Mouse (Mus musculus) forebrain, embryonic 11.5 days (tissue): ENCODE results near the gene Dmbt1. TPM values are rescaled to one million over a fixed set of nuclear protein-coding genes. Genes with fewer than 3 reads are reported as not detected.

Experiments
- ATAC-seq: fragments of 200-750 bp; cut with Nextera tagmentation; replicated peaks from 2 replicates; pipeline ENCODE4 v1.8.0; 2017; ENCODE audit warnings: moderate TSS enrichment; ENCODE audit not compliant: low FRiP score
- DNase-seq: peaks from one replicate; pipeline ENCODE4 v3.0.0-alpha.2; 2017; ENCODE audit warnings: low spot score
- H3K27ac ChIP-seq: fragments of 300-500 bp; sonication (generic); 2 replicates; pipeline ENCODE4 v1.5.1; 2014; ENCODE audit warnings: low read depth, low read length
- H3K27me3 ChIP-seq: fragments of 300-500 bp; sonication (generic); 2 replicates; pipeline ENCODE4 v1.6.1; 2014; ENCODE audit warnings: mild to moderate bottlenecking, low read length, mixed read lengths; ENCODE audit not compliant: control insufficient read depth, insufficient read depth
- H3K36me3 ChIP-seq: fragments of 300-500 bp; sonication (generic); 2 replicates; pipeline ENCODE4 v1.6.1; 2014; ENCODE audit warnings: mild to moderate bottlenecking, low read length, moderate library complexity, mixed read lengths; ENCODE audit not compliant: control insufficient read depth, insufficient read depth
- H3K4me1 ChIP-seq: fragments of 300-500 bp; sonication (generic); replicated peaks from 2 replicates; pipeline ENCODE4 v1.6.1; 2014; ENCODE audit warnings: low read length, mixed read lengths; ENCODE audit not compliant: control insufficient read depth, insufficient read depth
- H3K4me2 ChIP-seq: fragments of 300-500 bp; sonication (generic); 2 replicates; pipeline ENCODE4 v1.6.1; 2014; ENCODE audit warnings: low read depth, mild to moderate bottlenecking, low read length, moderate library complexity, mixed read lengths; ENCODE audit not compliant: severe bottlenecking
- H3K4me3 ChIP-seq: fragments of 300-500 bp; sonication (generic); 2 replicates; pipeline ENCODE4 v1.5.1; 2014; ENCODE audit warnings: low read depth, low read length
- H3K9ac ChIP-seq: fragments of 300-500 bp; sonication (generic); 2 replicates; pipeline ENCODE4 v1.6.1; 2014; ENCODE audit warnings: low read length
- H3K9me3 ChIP-seq: fragments of 300-500 bp; sonication (generic); 2 replicates; pipeline ENCODE4 v1.6.1; 2016; ENCODE audit warnings: low read length, mixed read lengths; ENCODE audit not compliant: control insufficient read depth
- WGBS: fragments of 180-500 bp; shearing (Covaris S2); extraction: QIAGEN DNeasy Blood & Tissue Kit; methylation state at CpG from one replicate; pipeline ENCODE4 v1.1.7; 2014; 5-methylcytosine and 5-hydroxymethylcytosine counted together
- polyA plus RNA-seq: library from polyadenylated mRNA; unstranded; fragments of >200 nt; fragmentation: Nextera tagmentation; extraction: Ambion mirVana; gene quantifications from 2 replicates; pipeline ENCODE4 v1.2.1, GENCODE M21; 2014

Dmbt1 gene
- polyA plus RNA-seq, 1 experiment from 2014 or later, result not detected

DNA sequence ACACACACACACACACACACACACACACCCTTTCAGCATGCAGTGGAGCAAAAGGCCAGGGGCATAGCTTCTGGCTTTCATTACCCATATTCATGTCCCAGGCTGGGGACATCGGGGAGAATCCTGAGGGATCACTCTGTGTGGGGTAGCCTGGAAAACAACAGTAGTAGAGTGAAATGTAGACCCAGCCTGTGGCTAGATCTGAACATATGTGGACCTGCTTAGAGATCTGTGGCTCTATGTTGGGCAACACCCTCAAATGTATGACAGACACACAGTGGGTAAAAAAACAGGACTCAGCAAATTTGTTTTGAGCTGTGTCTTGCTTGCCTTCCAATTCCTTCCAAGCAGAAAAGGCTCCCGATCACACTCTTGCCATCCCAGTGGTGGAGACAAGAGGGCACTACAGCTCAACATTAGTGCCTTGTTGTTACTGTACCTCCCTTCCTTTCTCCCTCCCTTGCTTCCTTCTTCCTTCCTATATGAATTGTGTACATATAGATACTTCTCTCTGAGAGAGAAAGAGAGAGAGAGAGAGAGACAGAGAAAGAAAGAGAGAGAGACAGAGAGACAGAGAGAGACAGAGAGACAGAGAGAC is 90.5 kb downstream of the Dmbt1 start:
- Histone ChIP-seq H3K36me3 (no peaks in the 10 kb centered on the region), H3K9me3 (no peaks in the 10 kb centered on the region), H3K27me3 (no peaks in the 10 kb centered on the region), H3K4me2 (no peak overlapping the region), H3K27ac (no peak overlapping the region), H3K9ac (no peak overlapping the region), H3K4me1 (no peaks in the 10 kb centered on the region), H3K4me3 (no peak overlapping the region)
- DNase-seq (no peak), ATAC-seq (no peak)
- WGBS, result 95% methylated on average over 2 of the region's 2 CpGs

- 80% methylated on average over 12 of the region's 12 CpGs for WGBS
- no peak overlapping the region for H3K4me2 ChIP-seq
- ATAC-seq, result no peak
- H3K9ac ChIP-seq, result no peak overlapping the region
- H3K9me3 ChIP-seq, result no peaks in the 10 kb centered on the region
- no peaks in the 10 kb centered on the region for H3K4me1 ChIP-seq
- no peaks in the 10 kb centered on the region for H3K36me3 ChIP-seq
- H3K27ac ChIP-seq, result no peak overlapping the region
- no peak for DNase-seq
- no peak overlapping the region for H3K4me3 ChIP-seq
- no peaks in the 10 kb centered on the region for H3K27me3 ChIP-seq
Measured at GRCm38 (mm10) chr7:131130021-131130420, 98.2 kb downstream of the Dmbt1 start.

DNA sequence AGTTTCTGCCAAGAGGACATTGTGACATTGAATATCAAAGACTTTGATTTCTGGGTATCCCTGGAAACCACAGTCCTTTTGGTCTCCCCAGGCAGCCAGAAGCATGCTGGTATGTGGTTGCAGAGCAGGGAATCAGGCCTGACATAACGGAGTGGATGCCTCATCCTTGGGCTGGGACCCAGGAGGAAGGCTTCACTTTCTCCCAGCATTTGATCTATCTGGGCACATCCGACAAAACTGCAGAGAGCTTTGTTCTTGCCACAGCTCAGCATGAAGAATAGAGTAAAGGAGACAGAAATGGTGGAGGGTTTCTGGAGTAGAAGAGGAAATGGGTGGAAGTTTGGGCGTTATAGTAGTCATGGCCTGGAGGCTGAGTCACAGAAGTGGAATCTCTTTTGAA is 101.3 kb downstream of the Dmbt1 start:
- Histone ChIP-seq H3K36me3 (no peaks in the 10 kb centered on the region), H3K4me1 (no peaks in the 10 kb centered on the region), H3K4me3 (no peak overlapping the region), H3K4me2 (no peak overlapping the region), H3K27me3 (no peaks in the 10 kb centered on the region), H3K9me3 (no peaks in the 10 kb centered on the region), H3K27ac (no peak overlapping the region), H3K9ac (no peak overlapping the region)
- 74% methylated on average over 3 of the region's 3 CpGs for WGBS
- DNase-seq, result no peak
- no peak for ATAC-seq

DNA sequence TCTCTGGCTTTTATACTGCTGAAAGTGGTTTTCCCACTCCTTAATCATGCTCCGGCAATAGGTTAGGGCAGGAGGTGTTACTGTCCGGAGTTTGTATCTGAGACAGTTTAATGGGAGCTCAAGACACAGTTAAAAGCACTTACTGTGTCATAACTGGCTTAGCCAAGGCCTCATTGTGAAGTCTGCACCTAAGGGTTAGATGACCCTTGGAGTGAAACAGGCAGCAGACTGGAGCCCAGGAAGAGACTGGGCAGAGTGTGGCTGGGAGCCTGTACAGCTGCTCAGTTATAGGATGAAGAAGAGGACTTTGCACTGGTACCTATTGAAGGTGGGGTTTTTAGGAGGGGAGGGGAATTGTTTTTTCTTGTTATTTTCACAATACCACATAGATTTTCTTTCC is 114.4 kb downstream of the Dmbt1 start, which contains the start of gene 4933402N03Rik:
Gene 4933402N03Rik, minus strand, starts transcription at position 101 of the 400 bp plus-strand sequence.
- ATAC-seq, result no peak
- DNase-seq, result no peak
- no peak within 1 kb of the TSS for H3K27ac ChIP-seq
- H3K4me3 ChIP-seq, result no peak within 1 kb of the TSS
- no peak within 1 kb of the TSS for H3K4me2 ChIP-seq
- no peaks in the 10 kb centered on the region for H3K27me3 ChIP-seq
- WGBS, result 92% methylated on average over 2 of the region's 2 CpGs
- no peaks in the 10 kb centered on the region for H3K4me1 ChIP-seq
- no peaks in the 10 kb centered on the region for H3K36me3 ChIP-seq
- H3K9ac ChIP-seq, result no peak within 1 kb of the TSS
- no peaks in the 10 kb centered on the region for H3K9me3 ChIP-seq

GRCm38 (mm10) chr7:131150179-131150578 is 118.3 kb downstream of the Dmbt1 start:
- no peak overlapping the region for H3K4me2 ChIP-seq
- H3K9ac ChIP-seq, result no peak overlapping the region
- no peaks in the 10 kb centered on the region for H3K9me3 ChIP-seq
- H3K4me1 ChIP-seq, result no peaks in the 10 kb centered on the region
- H3K36me3 ChIP-seq, result no peaks in the 10 kb centered on the region
- DNase-seq, result no peak
- ATAC-seq, result no peak
- WGBS, result 87% methylated on average over 3 of the region's 3 CpGs
- H3K4me3 ChIP-seq, result no peak overlapping the region
- no peaks in the 10 kb centered on the region for H3K27me3 ChIP-seq
- no peak overlapping the region for H3K27ac ChIP-seq

GRCm38 (mm10) chr7:131153044-131153443 is 121.2 kb downstream of the Dmbt1 start:
- H3K9ac ChIP-seq, result no peak overlapping the region
- no peaks in the 10 kb centered on the region for H3K27me3 ChIP-seq
- no peak overlapping the region for H3K27ac ChIP-seq
- DNase-seq, result no peak
- H3K9me3 ChIP-seq, result no peaks in the 10 kb centered on the region
- no peak overlapping the region for H3K4me2 ChIP-seq
- no peak overlapping the region for H3K4me3 ChIP-seq
- ATAC-seq, result no peak
- H3K4me1 ChIP-seq, result no peaks in the 10 kb centered on the region
- 85% methylated on average over 5 of the region's 5 CpGs for WGBS
- H3K36me3 ChIP-seq, result no peaks in the 10 kb centered on the region

GRCm38 (mm10) chr7:131162251-131162650 is 130.4 kb downstream of the Dmbt1 start:
- no peak for ATAC-seq
- WGBS, result 73% methylated on average over 7 of the region's 7 CpGs
- Histone ChIP-seq H3K4me1 (no peaks in the 10 kb centered on the region), H3K9me3 (no peaks in the 10 kb centered on the region), H3K27me3 (no peaks in the 10 kb centered on the region), H3K4me3 (no peak overlapping the region), H3K9ac (no peak overlapping the region), H3K27ac (no peak overlapping the region), H3K4me2 (no peak overlapping the region), H3K36me3 (no peaks in the 10 kb centered on the region)
- no peak for DNase-seq

GRCm38 (mm10) chr7:131167771-131168170 is 135.9 kb downstream of the Dmbt1 start:
- Histone ChIP-seq H3K4me2 (no peak overlapping the region), H3K9ac (no peak overlapping the region), H3K4me1 (no peaks in the 10 kb centered on the region), H3K9me3 (no peaks in the 10 kb centered on the region), H3K27ac (no peak overlapping the region), H3K36me3 (no peaks in the 10 kb centered on the region), H3K4me3 (no peak overlapping the region), H3K27me3 (no peaks in the 10 kb centered on the region)
- 67% methylated on average over 3 of the region's 3 CpGs for WGBS
- no peak for ATAC-seq
- DNase-seq, result no peak

DNA sequence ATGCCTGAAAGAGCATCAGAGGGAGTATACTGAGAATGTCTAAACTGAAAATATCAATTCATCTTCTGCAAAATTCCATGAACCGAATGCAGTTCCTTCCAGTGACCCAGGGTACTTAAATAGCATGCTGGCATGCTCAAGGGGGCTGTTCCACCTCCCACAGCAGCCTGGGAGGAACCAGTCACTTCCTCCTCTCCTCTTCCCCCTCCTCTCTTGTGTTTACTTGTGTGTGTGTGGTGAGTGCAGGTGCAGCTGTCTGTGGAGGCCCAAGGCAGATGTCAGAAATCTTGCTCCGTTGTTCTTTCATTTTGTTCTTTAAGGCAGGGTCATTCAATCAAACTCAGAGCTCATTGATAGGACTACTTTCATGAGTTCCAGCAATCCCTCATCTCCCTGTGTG is 137.2 kb downstream of the Dmbt1 start:
- Histone ChIP-seq H3K27ac (no peak overlapping the region), H3K4me1 (no peaks in the 10 kb centered on the region), H3K4me2 (no peak overlapping the region), H3K27me3 (no peaks in the 10 kb centered on the region), H3K4me3 (no peak overlapping the region), H3K9me3 (no peaks in the 10 kb centered on the region), H3K9ac (no peak overlapping the region), H3K36me3 (no peaks in the 10 kb centered on the region)
- ATAC-seq (no peak), DNase-seq (no peak)
- 69% methylated on average over 2 of the region's 2 CpGs for WGBS
